Mouse (Mus musculus) midbrain, embryonic 13.5 days (tissue): ENCODE results near the gene Nppa. TPM values are rescaled to one million over a fixed set of nuclear protein-coding genes. Genes with fewer than 3 reads are reported as not detected.

Experiments used
- ATAC-seq: fragments of 200-750 bp; cut with Nextera tagmentation; 2 replicates; pipeline ENCODE4 v1.8.0; 2017; ENCODE audit warnings: mild to moderate bottlenecking, moderate TSS enrichment, moderate library complexity
- H3K27ac ChIP-seq: fragments of 300-500 bp; sonication (generic); 2 replicates; pipeline ENCODE4 v1.5.1; 2015; ENCODE audit warnings: inconsistent platforms, mild to moderate bottlenecking, moderate library complexity
- H3K27me3 ChIP-seq: fragments of 300-500 bp; sonication (generic); 2 replicates; pipeline ENCODE4 v1.6.1; 2015; ENCODE audit warnings: mild to moderate bottlenecking, inconsistent platforms
- H3K36me3 ChIP-seq: fragments of 300-500 bp; sonication (generic); 2 replicates; pipeline ENCODE4 v1.6.1; 2015; ENCODE audit warnings: mild to moderate bottlenecking, inconsistent platforms
- H3K4me1 ChIP-seq: fragments of 300-500 bp; sonication (generic); replicated peaks from 2 replicates; pipeline ENCODE4 v1.6.1; 2015; ENCODE audit warnings: inconsistent platforms
- H3K4me2 ChIP-seq: fragments of 300-500 bp; sonication (generic); replicated peaks from 2 replicates; pipeline ENCODE4 v1.6.1; 2015; ENCODE audit warnings: moderate library complexity, mild to moderate bottlenecking, inconsistent platforms
- H3K4me3 ChIP-seq: fragments of 300-500 bp; sonication (generic); replicated peaks from 2 replicates; pipeline ENCODE4 v1.5.1; 2015; ENCODE audit warnings: mild to moderate bottlenecking, inconsistent platforms
- H3K9ac ChIP-seq: fragments of 300-500 bp; sonication (generic); replicated peaks from 2 replicates; pipeline ENCODE4 v1.6.1; 2015; ENCODE audit warnings: mild to moderate bottlenecking, inconsistent platforms
- H3K9me3 ChIP-seq: fragments of 300-500 bp; sonication (generic); 2 replicates; pipeline ENCODE4 v1.6.1; 2016; ENCODE audit warnings: mild to moderate bottlenecking, inconsistent platforms
- WGBS: fragments of 180-500 bp; shearing (Covaris S2); methylation state at CpG from one replicate; pipeline ENCODE4 v1.1.7; 2015; 5-methylcytosine and 5-hydroxymethylcytosine counted together
- polyA plus RNA-seq: library from polyadenylated mRNA; unstranded; fragments of >200 nt; fragmentation: Nextera tagmentation; extraction: Ambion mirVana; gene quantifications from 2 replicates; pipeline ENCODE4 v1.2.1, GENCODE M21; 2015

Gene Nppa
- polyA plus RNA-seq, 1 experiment from 2014 or later = 2.5 TPM

DNA sequence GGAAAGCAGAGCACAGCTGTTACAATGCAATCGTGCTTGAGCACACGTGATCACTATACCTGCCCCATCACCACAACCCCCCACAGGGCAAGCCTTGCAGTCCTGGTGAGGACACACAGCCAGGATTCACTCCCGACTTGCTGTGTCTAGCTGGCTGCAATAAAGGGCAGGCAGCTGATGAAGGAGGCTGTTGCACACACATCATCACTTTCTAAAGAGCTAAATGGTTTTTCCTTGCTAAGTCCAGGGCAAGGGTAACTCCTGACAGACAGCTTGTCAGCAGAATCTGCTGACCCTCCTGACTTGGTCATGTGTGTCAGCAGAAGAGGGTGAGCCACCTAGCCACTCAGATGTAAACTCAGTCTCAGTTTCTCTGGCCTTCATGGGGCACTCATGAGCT is 16.5 kb downstream of the Nppa start:
- peaks cover 6% of the 10 kb centered on the region for H3K4me1 ChIP-seq
- H3K27ac ChIP-seq = no peak overlapping the region
- no peak overlapping the region for H3K9ac ChIP-seq
- H3K27me3 ChIP-seq = no peaks in the 10 kb centered on the region
- no peak overlapping the region for H3K4me2 ChIP-seq
- H3K4me3 ChIP-seq = no peak overlapping the region
- 77% methylated on average over 3 of the region's 3 CpGs for WGBS
- ATAC-seq = no peak
- peaks cover 97% of the 10 kb centered on the region for H3K36me3 ChIP-seq
- H3K9me3 ChIP-seq = no peaks in the 10 kb centered on the region

- peaks cover 97% of the 10 kb centered on the region for H3K36me3 ChIP-seq
- H3K27ac ChIP-seq = peak overlapping the region; percentile 76
- no peak overlapping the region for H3K9ac ChIP-seq
- H3K4me1 ChIP-seq = peaks cover 6% of the 10 kb centered on the region
- H3K27me3 ChIP-seq = no peaks in the 10 kb centered on the region
- peak; percentile 76 for ATAC-seq
- 50% methylated on average over 2 of the region's 2 CpGs for WGBS
- H3K4me2 ChIP-seq = no peak overlapping the region
- no peaks in the 10 kb centered on the region for H3K9me3 ChIP-seq
- H3K4me3 ChIP-seq = no peak overlapping the region
These were observed 17.9 kb downstream of the Nppa start for GRCm38 (mm10) chr4:148018410-148018809.

- Histone ChIP-seq H3K36me3 (peaks cover 94% of the 10 kb centered on the region), H3K9me3 (no peaks in the 10 kb centered on the region), H3K4me1 (peaks cover under 1% of the 10 kb centered on the region; the same call in 1 of the 2 replicates), H3K4me2 (no peak overlapping the region), H3K4me3 (no peak overlapping the region), H3K27me3 (no peaks in the 10 kb centered on the region), H3K27ac (no peak overlapping the region), H3K9ac (no peak overlapping the region)
- 94% methylated on average over 3 of the region's 3 CpGs for whole genome bisulfite sequencing
- ATAC-seq = no peak
These were observed 23.5 kb downstream of the Nppa start for GRCm38 (mm10) chr4:148024003-148024402.

DNA sequence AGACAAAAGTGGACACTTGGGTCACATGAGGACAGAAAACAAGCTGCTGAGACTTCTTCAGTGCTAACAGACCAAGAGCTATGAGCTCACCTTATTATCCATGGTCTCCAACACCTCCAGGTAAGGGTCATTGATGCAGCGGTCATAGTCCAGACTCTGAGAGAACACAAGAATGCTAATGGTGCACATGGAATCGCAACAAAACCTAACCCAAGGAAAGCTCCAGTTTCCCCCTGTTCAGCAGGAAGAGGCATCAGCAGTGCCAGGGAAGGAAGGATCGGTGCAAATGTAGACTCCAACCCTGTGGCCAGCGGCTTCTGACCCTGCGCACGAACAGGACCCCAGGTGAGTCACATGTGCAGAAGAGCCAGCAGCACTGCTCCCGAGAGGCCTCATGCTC is 28.8 kb downstream of the Nppa start:
- Histone ChIP-seq H3K27me3 (no peaks in the 10 kb centered on the region), H3K4me2 (no peak overlapping the region), H3K9ac (no peak overlapping the region), H3K36me3 (peaks cover 75% of the 10 kb centered on the region), H3K4me3 (no peak overlapping the region), H3K9me3 (no peaks in the 10 kb centered on the region), H3K4me1 (0 out of 2 replicates have a peak, but pooled peaks cover 5% of the 10 kb centered on the region), H3K27ac (no peak overlapping the region)
- WGBS = 93% methylated on average over 7 of the region's 7 CpGs
- ATAC-seq = no peak

GRCm38 (mm10) chr4:148030506-148030905 is 30.0 kb downstream of the Nppa start:
- Histone ChIP-seq H3K9ac (no peak overlapping the region), H3K4me2 (no peak overlapping the region), H3K9me3 (no peaks in the 10 kb centered on the region), H3K27ac (no peak overlapping the region), H3K27me3 (no peaks in the 10 kb centered on the region), H3K4me1 (0 out of 2 replicates have a peak, but pooled peaks cover 9% of the 10 kb centered on the region), H3K36me3 (peaks cover 75% of the 10 kb centered on the region), H3K4me3 (no peak overlapping the region)
- no peak for ATAC-seq
- 83% methylated on average over 5 of the region's 5 CpGs for WGBS

DNA sequence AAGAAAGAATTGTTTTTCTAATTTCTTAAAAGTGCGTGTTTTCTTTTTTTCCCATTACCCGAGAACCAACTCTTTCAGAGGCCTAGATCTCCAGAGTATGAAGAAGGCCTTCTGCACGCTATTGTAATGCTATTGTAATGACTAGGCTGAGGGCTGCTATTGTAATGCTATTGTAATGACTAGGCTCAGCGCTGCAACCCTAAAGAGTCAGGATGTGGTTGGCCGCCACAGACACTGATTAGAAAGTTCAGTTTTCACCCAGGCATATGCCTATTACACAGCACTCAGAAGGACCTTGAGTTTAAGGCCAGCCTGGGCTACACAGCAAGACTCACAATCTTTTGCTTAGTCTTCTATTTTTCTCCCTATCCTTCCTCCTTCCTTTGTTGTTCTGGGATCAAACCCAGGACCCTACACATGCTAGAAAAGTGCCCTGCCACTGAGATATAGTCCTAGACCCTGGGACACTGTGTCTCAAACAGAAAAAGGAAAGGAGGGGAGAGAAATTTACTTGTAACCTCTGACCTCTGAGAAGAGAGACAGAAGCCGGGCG is 33.4 kb downstream of the Nppa start:
- Histone ChIP-seq H3K9ac (no peak overlapping the region), H3K27me3 (no peaks in the 10 kb centered on the region), H3K4me1 (peaks cover 19% of the 10 kb centered on the region), H3K4me2 (no peak overlapping the region), H3K27ac (no peak overlapping the region), H3K9me3 (no peaks in the 10 kb centered on the region), H3K36me3 (peaks cover 53% of the 10 kb centered on the region), H3K4me3 (no peak overlapping the region)
- ATAC-seq = no peak
- WGBS = 61% methylated on average over 7 of the region's 7 CpGs

GRCm38 (mm10) chr4:148035440-148035839 is 34.9 kb downstream of the Nppa start:
- no peak for ATAC-seq
- H3K36me3 ChIP-seq = peaks cover 44% of the 10 kb centered on the region
- no peak overlapping the region for H3K4me2 ChIP-seq

DNA sequence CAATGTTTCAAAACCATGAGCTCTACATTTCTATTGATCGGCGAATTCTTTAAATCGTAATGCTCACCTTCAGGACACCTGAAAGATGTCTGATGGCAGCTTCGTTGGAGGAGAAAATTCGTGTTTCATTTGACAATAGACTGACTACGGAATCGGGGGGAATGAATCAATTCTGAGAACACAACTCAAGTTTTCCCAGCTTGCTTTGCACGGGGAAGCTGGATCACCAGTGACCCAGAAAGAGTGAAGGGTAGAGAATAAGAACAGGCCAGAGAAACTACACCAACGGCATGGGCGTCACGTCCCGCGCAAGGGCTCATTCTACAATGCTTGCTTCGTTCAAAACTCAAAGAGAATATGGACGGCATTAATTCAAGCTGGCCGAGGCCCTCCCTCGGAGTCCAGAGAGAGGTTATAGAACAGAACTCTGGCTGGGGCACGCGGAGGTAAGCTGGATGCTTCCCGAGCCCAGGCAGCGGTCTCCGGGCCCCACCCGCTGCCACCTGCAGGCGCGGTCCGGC is 37.6 kb downstream of the Nppa start:
- H3K9ac ChIP-seq = peak overlapping the region; percentile 93
- H3K27ac ChIP-seq = peak overlapping the region; percentile 90
- ATAC-seq = no peak
- H3K4me2 ChIP-seq = peak overlapping the region; percentile 91
- peaks cover 60% of the 10 kb centered on the region for H3K4me1 ChIP-seq
- no peaks in the 10 kb centered on the region for H3K27me3 ChIP-seq
- WGBS = 8% methylated on average over 26 of the region's 26 CpGs
- H3K36me3 ChIP-seq = peaks cover 28% of the 10 kb centered on the region
- H3K9me3 ChIP-seq = no peaks in the 10 kb centered on the region
- peak overlapping the region; percentile 91 for H3K4me3 ChIP-seq

More at GRCm38 (mm10) chr4:148035440-148035839, 34.9 kb downstream of the Nppa start:
- no peak overlapping the region for H3K4me3 ChIP-seq
- peaks cover 33% of the 10 kb centered on the region for H3K4me1 ChIP-seq
- WGBS = 90% methylated on average over 3 of the region's 3 CpGs
- H3K27ac ChIP-seq = no peak overlapping the region
- H3K27me3 ChIP-seq = no peaks in the 10 kb centered on the region
- H3K9ac ChIP-seq = no peak overlapping the region
- no peaks in the 10 kb centered on the region for H3K9me3 ChIP-seq

GRCm38 (mm10) chr4:148038600-148039253 is 38.2 kb downstream of the Nppa start, which contains the start of the genes Clcn6 and Mthfr:
Clcn6 (minus strand) TSS chr4:148038821.
Mthfr (plus strand) TSS chr4:148039077.
- WGBS = 0% methylated on average over 54 of the region's 54 CpGs
- peak within 1 kb of the TSS; percentile 91 for H3K4me2 ChIP-seq
- peak within 1 kb of the TSS; percentile 91 for H3K4me3 ChIP-seq
- peak; percentile 87 for ATAC-seq
- H3K27ac ChIP-seq = peak within 1 kb of the TSS; percentile 90
- no peaks in the 10 kb centered on the region for H3K9me3 ChIP-seq
- H3K36me3 ChIP-seq = peaks cover 25% of the 10 kb centered on the region
- peaks cover 61% of the 10 kb centered on the region for H3K4me1 ChIP-seq
- peak within 1 kb of the TSS; percentile 93 for H3K9ac ChIP-seq
- no peaks in the 10 kb centered on the region for H3K27me3 ChIP-seq

GRCm38 (mm10) chr4:148039254-148040028 is 38.9 kb downstream of the Nppa start:
- Histone ChIP-seq H3K27ac (peak overlapping the region; percentile 89), H3K9me3 (no peaks in the 10 kb centered on the region), H3K4me3 (peak overlapping the region; percentile 91), H3K4me1 (peaks cover 62% of the 10 kb centered on the region), H3K9ac (peak overlapping the region; percentile 80), H3K36me3 (peaks cover 25% of the 10 kb centered on the region), H3K4me2 (peak overlapping the region; percentile 91), H3K27me3 (no peaks in the 10 kb centered on the region)
- no peak for ATAC-seq
- 18% methylated on average over 19 of the region's 19 CpGs for WGBS

DNA sequence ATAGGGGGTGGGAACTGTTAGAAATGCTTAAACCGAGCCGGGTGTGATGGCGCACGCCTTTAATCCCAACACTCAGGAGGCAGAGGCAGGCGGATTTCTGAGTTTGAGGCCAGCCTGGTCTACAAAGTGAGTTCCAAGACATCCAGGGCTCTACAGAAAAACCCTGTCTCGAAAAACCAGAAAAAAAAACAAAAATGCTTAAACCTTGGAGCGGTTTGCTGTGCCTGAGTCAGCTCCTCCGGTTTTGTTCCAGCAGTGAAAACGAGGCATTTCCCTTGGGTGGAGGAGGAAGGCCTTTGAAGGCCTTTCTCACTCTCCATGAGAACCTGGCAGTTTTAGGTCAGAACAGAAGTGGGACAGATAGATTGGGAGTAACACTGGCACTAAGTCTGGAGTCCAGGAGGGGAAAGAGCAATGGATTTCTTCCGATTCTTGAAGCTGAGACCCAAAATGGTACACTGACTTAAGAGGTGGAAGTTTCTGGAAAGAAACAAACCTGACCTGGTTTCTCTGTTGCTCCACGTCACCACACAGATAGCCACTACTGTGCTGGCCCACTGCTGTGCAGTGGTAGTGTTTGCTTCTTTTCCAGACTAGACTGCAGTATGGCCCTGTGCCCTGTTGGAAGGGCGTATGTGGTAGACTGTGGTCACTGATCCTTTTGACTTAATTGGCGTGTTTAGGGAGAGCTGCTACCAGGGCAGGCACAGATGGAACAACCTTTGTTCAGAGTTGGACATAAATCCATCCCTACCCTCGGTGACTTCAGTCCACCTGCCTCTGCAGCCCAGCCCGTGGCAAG is 39.7 kb downstream of the Nppa start:
- H3K36me3 ChIP-seq = peaks cover 25% of the 10 kb centered on the region
- ATAC-seq = peak; percentile 0
- 60% methylated on average over 15 of the region's 15 CpGs for WGBS

More for the DNA sequence above, 39.7 kb downstream of the Nppa start:
- peak overlapping the region; percentile 89 for H3K27ac ChIP-seq
- H3K9ac ChIP-seq = peak overlapping the region; percentile 80
- no peaks in the 10 kb centered on the region for H3K27me3 ChIP-seq
- H3K9me3 ChIP-seq = no peaks in the 10 kb centered on the region
- H3K4me2 ChIP-seq = peak overlapping the region; percentile 91
- peaks cover 66% of the 10 kb centered on the region for H3K4me1 ChIP-seq
- H3K4me3 ChIP-seq = peak overlapping the region; percentile 91
